Mouse (Mus musculus) heart, embryonic 11.5 days (tissue): ENCODE data around the gene Krt8. TPM values are rescaled to one million over a fixed set of nuclear protein-coding genes. Genes with fewer than 3 reads are reported as not detected.
A peak's percentile ranks its signal among the peaks of the same experiment; 100 is the strongest.

Experiments
- ATAC-seq: fragments of 200-750 bp; cut with Nextera tagmentation; replicated peaks from 2 replicates; pipeline ENCODE4 v1.8.0; 2017; ENCODE audit warnings: moderate library complexity; ENCODE audit not compliant: insufficient number of reproducible peaks, low FRiP score, low TSS enrichment
- H3K27ac ChIP-seq: fragments of 300-500 bp; sonication (generic); 2 replicates; pipeline ENCODE4 v1.5.1; 2014; ENCODE audit warnings: mild to moderate bottlenecking, low read depth, low read length
- H3K27me3 ChIP-seq: fragments of 300-500 bp; sonication (generic); 2 replicates; pipeline ENCODE4 v1.6.1; 2014; ENCODE audit warnings: mild to moderate bottlenecking, low read length, mixed read lengths; ENCODE audit not compliant: control insufficient read depth, insufficient read depth
- H3K36me3 ChIP-seq: fragments of 300-500 bp; sonication (generic); 2 replicates; pipeline ENCODE4 v1.6.1; 2014; ENCODE audit warnings: mild to moderate bottlenecking, low read length, moderate library complexity, mixed read lengths; ENCODE audit not compliant: control insufficient read depth, insufficient read depth
- H3K4me1 ChIP-seq: fragments of 300-500 bp; sonication (generic); 2 replicates; pipeline ENCODE4 v1.6.1; 2014; ENCODE audit warnings: low read length; ENCODE audit not compliant: control insufficient read depth, insufficient read depth
- H3K4me2 ChIP-seq: fragments of 300-500 bp; sonication (generic); 2 replicates; pipeline ENCODE4 v1.6.1; 2014; ENCODE audit warnings: mild to moderate bottlenecking, moderate library complexity
- H3K4me3 ChIP-seq: fragments of 300-500 bp; sonication (generic); 2 replicates; pipeline ENCODE4 v1.5.1; 2014; ENCODE audit warnings: low read depth, low read length
- H3K9ac ChIP-seq: fragments of 300-500 bp; sonication (generic); 2 replicates; pipeline ENCODE4 v1.6.1; 2014; ENCODE audit warnings: mild to moderate bottlenecking, low read depth, low read length, moderate library complexity
- H3K9me3 ChIP-seq: fragments of 300-500 bp; sonication (generic); replicated peaks from 2 replicates; pipeline ENCODE4 v1.6.1; 2016; ENCODE audit warnings: low read length; ENCODE audit not compliant: control insufficient read depth
- WGBS: fragments of 180-500 bp; shearing (Covaris S2); extraction: QIAGEN DNeasy Blood & Tissue Kit; methylation state at CpG from one replicate; pipeline ENCODE4 v1.1.7; 2014; ENCODE audit not compliant: insufficient replicate concordance; 5-methylcytosine and 5-hydroxymethylcytosine counted together
- polyA plus RNA-seq: library from polyadenylated mRNA; unstranded; fragments of >200 nt; fragmentation: Nextera tagmentation; extraction: Ambion mirVana; gene quantifications from 2 replicates; pipeline ENCODE4 v1.2.1, GENCODE M21; 2014

Krt8 gene
- polyA plus RNA-seq, result 30.4 and 36.8 TPM in 2 replicates

DNA sequence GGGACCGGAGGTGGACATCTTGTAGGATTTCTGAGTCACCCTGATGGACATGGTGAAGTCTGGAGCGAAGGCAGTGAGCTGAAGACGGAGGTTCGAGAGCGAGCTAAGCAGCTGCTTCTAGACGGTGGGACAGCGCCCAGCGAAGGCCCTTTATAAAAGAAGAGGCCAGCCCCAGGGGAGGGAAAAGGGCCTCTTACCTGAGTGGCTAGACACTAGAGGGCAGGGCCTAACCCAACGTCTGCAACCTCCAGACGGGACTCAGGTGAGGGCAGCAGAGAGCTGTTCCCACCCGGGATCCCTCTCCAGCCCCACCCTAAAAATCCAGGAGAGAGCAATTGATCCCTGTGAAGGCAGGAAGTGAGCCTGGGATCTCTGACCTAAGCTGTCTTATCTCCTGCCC is at the start of gene Krt8:
Krt8 (minus strand) TSS at position 294 of the 400 bp plus-strand sequence.
- H3K9me3 ChIP-seq, result no peaks in the 10 kb centered on the region
- peak within 1 kb of the TSS; percentile 48 for H3K4me3 ChIP-seq
- ATAC-seq, result 0 out of 2 replicates have a peak, but pooled peaks have one; percentile 32
- no peak within 1 kb of the TSS for H3K27ac ChIP-seq
- no peaks in the 10 kb centered on the region for H3K36me3 ChIP-seq
- peak within 1 kb of the TSS; percentile 72 for H3K9ac ChIP-seq
- peak within 1 kb of the TSS; percentile 76 for H3K4me2 ChIP-seq
- peaks cover 31% of the 10 kb centered on the region for H3K27me3 ChIP-seq
- WGBS, result 17% methylated on average over 11 of the region's 11 CpGs
- H3K4me1 ChIP-seq, result peaks cover 6% of the 10 kb centered on the region

DNA sequence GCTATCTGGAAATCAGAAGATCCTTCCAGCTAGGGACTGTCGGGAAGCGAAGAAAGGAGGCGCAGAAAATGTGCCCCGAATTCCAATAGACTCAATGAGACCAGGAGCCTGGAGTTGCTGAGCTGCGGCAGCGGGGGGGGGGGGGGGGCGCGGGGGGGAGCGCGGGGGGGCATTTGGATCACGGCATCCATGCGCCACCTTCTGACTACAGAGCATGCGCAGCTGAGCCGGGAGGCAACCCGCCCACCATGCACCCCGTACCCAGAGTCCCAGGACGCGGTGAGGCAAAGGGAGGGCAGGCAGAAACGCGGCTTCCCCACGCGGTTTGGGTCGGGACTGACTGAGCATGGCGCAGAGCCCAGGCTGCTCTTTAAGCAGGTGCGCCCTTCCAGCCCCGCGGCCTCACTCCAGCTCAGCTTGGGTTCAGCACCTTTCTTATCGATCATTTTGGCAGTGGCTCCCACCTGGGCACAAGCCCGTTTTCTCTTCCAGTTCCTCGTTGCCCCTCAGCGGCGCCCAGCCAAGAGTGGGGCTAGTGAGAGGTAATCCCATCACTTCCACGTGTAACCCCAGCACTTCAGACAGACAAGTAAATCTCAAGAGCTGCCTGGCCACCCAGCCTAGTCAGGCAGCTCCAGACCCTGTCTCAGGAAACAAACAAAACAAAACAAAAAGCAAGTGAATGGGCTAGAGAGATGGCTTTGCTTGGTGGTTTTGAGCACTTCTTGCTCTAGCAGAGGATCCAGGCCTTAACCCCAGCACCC is 47.8 kb upstream of the Krt8 start:
- Histone ChIP-seq H3K27ac (0 out of 2 replicates have a peak overlapping the region, but pooled peaks have one; percentile 29), H3K9ac (peak overlapping the region; percentile 77), H3K4me1 (0 out of 2 replicates have a peak, but pooled peaks cover 3% of the 10 kb centered on the region), H3K4me3 (peak overlapping the region; percentile 54), H3K27me3 (no peaks in the 10 kb centered on the region), H3K36me3 (no peaks in the 10 kb centered on the region), H3K9me3 (no peaks in the 10 kb centered on the region), H3K4me2 (peak overlapping the region; percentile 87)
- WGBS, result 2% methylated on average over 29 of the region's 33 CpGs
- peak; percentile 46; the same call in 1 of the 2 replicates for ATAC-seq

DNA sequence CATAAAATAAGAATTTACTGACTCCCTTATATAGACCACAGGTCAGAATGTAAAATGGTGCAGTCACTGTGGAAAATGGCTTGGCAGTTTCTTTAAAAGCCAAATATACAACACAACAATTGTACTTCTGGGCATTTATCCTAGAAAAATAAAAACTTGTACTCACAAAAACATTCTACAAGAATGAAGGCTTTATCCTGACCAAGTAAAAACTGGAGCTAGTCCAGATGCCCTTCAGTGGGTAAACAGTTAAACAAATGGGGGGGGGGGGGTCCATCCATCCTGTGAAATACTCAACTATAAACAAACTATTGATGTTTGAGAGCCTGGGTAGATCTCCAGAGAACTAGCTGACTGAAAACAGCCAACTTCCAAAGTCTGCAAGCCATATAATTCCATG is 45.6 kb upstream of the Krt8 start:
- Histone ChIP-seq H3K27me3 (no peaks in the 10 kb centered on the region), H3K36me3 (no peaks in the 10 kb centered on the region), H3K4me2 (no peak overlapping the region), H3K27ac (no peak overlapping the region), H3K9ac (no peak overlapping the region), H3K9me3 (no peaks in the 10 kb centered on the region), H3K4me1 (0 out of 2 replicates have a peak, but pooled peaks cover 3% of the 10 kb centered on the region), H3K4me3 (no peak overlapping the region)
- no peak for ATAC-seq

DNA sequence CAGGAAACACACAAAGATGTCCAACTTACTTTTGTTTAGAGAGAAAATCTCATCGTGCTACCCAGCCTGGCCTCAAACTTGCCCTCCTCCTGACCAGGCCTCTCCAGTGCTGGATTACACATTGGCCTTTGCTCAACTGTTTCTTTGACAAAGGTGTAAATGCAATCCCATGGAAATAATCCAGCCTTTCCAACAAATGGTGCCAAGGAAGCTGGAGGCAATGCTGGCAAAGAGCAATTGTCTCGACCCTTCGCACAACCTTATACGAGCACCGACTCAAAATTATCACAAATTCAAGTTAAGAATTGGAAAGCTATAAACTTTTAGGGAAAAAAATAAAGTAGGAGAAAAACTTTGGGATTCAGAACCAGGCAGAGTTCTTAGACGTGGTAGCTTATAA is 43.7 kb upstream of the Krt8 start:
- no peak for ATAC-seq
- Histone ChIP-seq H3K4me1 (0 out of 2 replicates have a peak, but pooled peaks cover 3% of the 10 kb centered on the region), H3K9ac (no peak overlapping the region), H3K27me3 (no peaks in the 10 kb centered on the region), H3K4me2 (no peak overlapping the region), H3K4me3 (no peak overlapping the region), H3K9me3 (no peaks in the 10 kb centered on the region), H3K36me3 (no peaks in the 10 kb centered on the region), H3K27ac (no peak overlapping the region)
- 80% methylated on average over 6 of the region's 6 CpGs for WGBS

DNA sequence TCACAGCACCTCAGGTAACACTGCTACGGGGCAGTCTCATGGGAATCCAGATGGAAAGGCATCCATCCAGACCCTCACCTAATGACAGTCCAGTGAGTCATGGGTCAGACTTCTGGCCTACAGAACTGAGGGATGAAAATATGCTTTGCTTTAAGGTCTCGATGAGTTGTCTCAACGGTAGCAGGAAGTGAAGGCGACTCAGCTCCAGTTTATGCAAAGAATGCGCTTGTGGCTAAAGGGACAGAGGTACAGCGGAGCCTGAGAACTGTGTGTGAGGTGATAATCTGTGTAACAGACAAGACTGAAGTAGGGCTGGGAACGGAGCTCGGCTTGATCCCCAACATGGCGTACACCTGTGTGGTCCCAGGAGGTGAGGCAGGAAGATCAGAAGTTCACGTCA is 41.4 kb upstream of the Krt8 start:
- no peak overlapping the region for H3K4me3 ChIP-seq
- H3K27ac ChIP-seq, result no peak overlapping the region
- 67% methylated on average over 10 of the region's 10 CpGs for WGBS
- H3K4me2 ChIP-seq, result no peak overlapping the region
- no peaks in the 10 kb centered on the region for H3K36me3 ChIP-seq
- no peak for ATAC-seq
- no peak overlapping the region for H3K9ac ChIP-seq
- no peaks in the 10 kb centered on the region for H3K27me3 ChIP-seq
- no peaks in the 10 kb centered on the region for H3K4me1 ChIP-seq
- H3K9me3 ChIP-seq, result no peaks in the 10 kb centered on the region

DNA sequence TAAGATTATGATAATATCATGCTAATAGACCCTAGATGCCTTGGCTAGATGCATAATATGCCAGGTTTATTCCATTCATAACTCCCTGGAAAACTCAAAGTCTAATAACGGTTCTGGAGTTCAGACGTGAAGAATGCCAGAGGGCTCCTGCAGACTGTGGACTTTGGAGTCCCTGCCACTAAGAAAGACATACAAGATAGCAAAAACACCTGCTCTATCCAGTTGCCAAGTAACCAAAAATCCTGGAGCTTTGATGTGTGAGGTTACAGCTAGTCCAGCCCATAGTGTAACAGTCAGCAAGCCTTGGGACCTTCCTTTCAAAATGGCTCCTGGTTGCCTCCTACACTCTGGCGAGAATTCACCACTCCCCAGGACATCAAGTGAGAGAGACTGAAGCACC is 40.5 kb upstream of the Krt8 start:
- no peak for ATAC-seq
- H3K36me3 ChIP-seq, result no peaks in the 10 kb centered on the region
- no peak overlapping the region for H3K4me3 ChIP-seq
- no peak overlapping the region for H3K4me2 ChIP-seq
- WGBS, result 81% methylated on average over 3 of the region's 3 CpGs
- H3K27ac ChIP-seq, result no peak overlapping the region
- H3K27me3 ChIP-seq, result no peaks in the 10 kb centered on the region
- no peaks in the 10 kb centered on the region for H3K4me1 ChIP-seq
- no peak overlapping the region for H3K9ac ChIP-seq
- H3K9me3 ChIP-seq, result no peaks in the 10 kb centered on the region

DNA sequence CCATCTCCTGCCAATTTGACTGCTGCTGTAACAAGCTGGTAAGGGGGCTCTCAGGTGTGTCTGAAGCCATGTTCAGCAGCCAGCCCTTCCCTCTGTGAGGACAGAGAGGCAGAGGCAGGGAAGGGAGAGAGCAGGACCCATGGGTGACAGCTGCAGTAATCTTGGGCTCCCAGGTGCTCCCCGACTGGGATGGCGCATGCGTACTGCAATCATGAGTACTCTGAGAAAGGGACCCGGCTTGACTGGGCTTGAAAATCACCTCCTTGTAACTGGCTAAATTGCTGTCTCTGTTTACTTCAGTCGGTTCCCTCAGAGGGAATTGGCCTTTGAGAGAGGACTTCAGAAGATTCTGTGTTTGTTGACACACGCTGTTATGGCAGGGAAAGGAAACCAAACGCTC is 37.7 kb upstream of the Krt8 start:
- no peaks in the 10 kb centered on the region for H3K9me3 ChIP-seq
- H3K4me2 ChIP-seq, result no peak overlapping the region
- no peaks in the 10 kb centered on the region for H3K4me1 ChIP-seq
- no peak overlapping the region for H3K27ac ChIP-seq
- 58% methylated on average over 7 of the region's 7 CpGs for WGBS
- H3K9ac ChIP-seq, result no peak overlapping the region
- no peaks in the 10 kb centered on the region for H3K27me3 ChIP-seq
- ATAC-seq, result no peak
- H3K36me3 ChIP-seq, result no peaks in the 10 kb centered on the region
- H3K4me3 ChIP-seq, result no peak overlapping the region

DNA sequence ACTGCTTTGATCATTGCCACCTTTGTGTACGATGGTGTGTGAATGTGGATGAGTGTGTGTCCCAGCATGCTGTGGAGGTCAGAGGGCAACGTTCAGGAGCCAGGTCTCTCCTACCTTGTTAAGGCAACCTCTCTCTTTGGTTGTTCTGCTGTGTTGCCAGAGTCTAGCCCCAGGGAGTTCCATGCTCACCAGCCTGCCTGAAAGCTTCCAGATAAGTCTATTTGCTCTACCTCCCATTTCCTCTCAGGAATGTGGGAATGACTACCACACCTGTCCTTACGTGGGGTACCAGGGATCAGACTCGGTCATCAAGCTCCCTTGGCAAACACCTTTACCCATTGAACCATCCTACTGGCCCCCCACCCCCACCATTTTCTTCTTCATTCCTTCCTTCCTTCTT is 36.0 kb upstream of the Krt8 start:
- WGBS, result 67% methylated on average over 4 of the region's 4 CpGs
- Histone ChIP-seq H3K27ac (no peak overlapping the region), H3K36me3 (no peaks in the 10 kb centered on the region), H3K27me3 (no peaks in the 10 kb centered on the region), H3K9ac (no peak overlapping the region), H3K4me3 (no peak overlapping the region), H3K4me2 (no peak overlapping the region), H3K4me1 (no peaks in the 10 kb centered on the region), H3K9me3 (no peaks in the 10 kb centered on the region)
- ATAC-seq, result no peak
